Mouse (Mus musculus) forebrain, embryonic 16.5 days (tissue): ENCODE measurements at regions not wholly inside any gene's neighbourhood (a gene's known extent, or its start where the extent isn't known, plus 50 kb on each side); places are given as distances from the start of the nearest gene placed in this dataset.

Experiments used
- ATAC-seq: fragments of 200-750 bp; cut with Nextera tagmentation; 2 replicates; pipeline ENCODE4 v1.8.0; 2017; ENCODE audit warnings: mild to moderate bottlenecking, moderate library complexity
- H3K27ac ChIP-seq: fragments of 300-500 bp; sonication (generic); 2 replicates; pipeline ENCODE4 v1.5.1; 2014; ENCODE audit warnings: low read length, control low read depth
- H3K27me3 ChIP-seq: fragments of 300-500 bp; sonication (generic); replicated peaks from 2 replicates; pipeline ENCODE4 v1.6.1; 2014; ENCODE audit warnings: low read length; ENCODE audit not compliant: control insufficient read depth, insufficient read depth
- H3K36me3 ChIP-seq: fragments of 300-500 bp; sonication (generic); 2 replicates; pipeline ENCODE4 v1.6.1; 2014; ENCODE audit not compliant: control insufficient read depth, insufficient read depth
- H3K4me1 ChIP-seq: fragments of 300-500 bp; sonication (generic); replicated peaks from 2 replicates; pipeline ENCODE4 v1.6.1; 2014; ENCODE audit warnings: low read length; ENCODE audit not compliant: control insufficient read depth, insufficient read depth
- H3K4me2 ChIP-seq: fragments of 300-500 bp; sonication (generic); 2 replicates; pipeline ENCODE4 v1.6.1; 2014; ENCODE audit warnings: mild to moderate bottlenecking, low read length, control low read depth
- H3K4me3 ChIP-seq: fragments of 300-500 bp; sonication (generic); replicated peaks from 2 replicates; pipeline ENCODE4 v1.5.1; 2014; ENCODE audit warnings: mild to moderate bottlenecking, low read length, control low read depth
- H3K9ac ChIP-seq: fragments of 300-500 bp; sonication (generic); replicated peaks from 2 replicates; pipeline ENCODE4 v1.6.1; 2014; ENCODE audit warnings: low read depth, low read length, control low read depth
- H3K9me3 ChIP-seq: fragments of 300-500 bp; sonication (generic); 2 replicates; pipeline ENCODE4 v1.6.1; 2016; ENCODE audit warnings: low read length; ENCODE audit not compliant: control insufficient read depth
- WGBS: fragments of 180-500 bp; shearing (Covaris S2); extraction: QIAGEN DNeasy Blood & Tissue Kit; methylation state at CpG from one replicate; pipeline ENCODE4 v1.1.7; 2014; 5-methylcytosine and 5-hydroxymethylcytosine counted together

DNA sequence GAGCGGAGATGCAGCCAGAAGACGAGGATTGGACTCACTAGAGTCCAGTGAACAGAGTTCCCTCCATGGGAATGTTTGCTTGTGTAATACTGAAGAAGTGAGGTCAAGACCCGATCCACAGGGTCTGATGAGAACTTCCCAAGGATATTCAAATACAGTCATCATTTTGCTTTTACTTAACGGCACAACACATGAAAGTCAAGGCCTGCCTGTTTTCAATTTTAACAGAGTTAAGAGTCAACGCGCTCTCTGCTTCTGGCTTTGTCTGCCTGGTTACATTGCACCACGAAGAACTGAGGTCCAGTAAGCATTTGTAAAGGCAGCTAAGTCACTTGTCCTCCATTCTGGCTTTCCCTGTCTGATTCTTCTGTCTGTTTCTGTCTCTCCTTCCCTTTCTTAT, 72.5 kb upstream of the Tmem150c start:
- Histone ChIP-seq H3K4me3 (no peak overlapping the region), H3K9ac (no peak overlapping the region), H3K27ac (no peak overlapping the region), H3K4me2 (no peak overlapping the region), H3K27me3 (no peaks in the 10 kb centered on the region), H3K36me3 (no peaks in the 10 kb centered on the region), H3K4me1 (peaks cover 5% of the 10 kb centered on the region; the same call in 1 of the 2 replicates), H3K9me3 (no peaks in the 10 kb centered on the region)
- 80% methylated on average over 7 of the region's 7 CpGs for WGBS
- no peak for ATAC-seq

DNA sequence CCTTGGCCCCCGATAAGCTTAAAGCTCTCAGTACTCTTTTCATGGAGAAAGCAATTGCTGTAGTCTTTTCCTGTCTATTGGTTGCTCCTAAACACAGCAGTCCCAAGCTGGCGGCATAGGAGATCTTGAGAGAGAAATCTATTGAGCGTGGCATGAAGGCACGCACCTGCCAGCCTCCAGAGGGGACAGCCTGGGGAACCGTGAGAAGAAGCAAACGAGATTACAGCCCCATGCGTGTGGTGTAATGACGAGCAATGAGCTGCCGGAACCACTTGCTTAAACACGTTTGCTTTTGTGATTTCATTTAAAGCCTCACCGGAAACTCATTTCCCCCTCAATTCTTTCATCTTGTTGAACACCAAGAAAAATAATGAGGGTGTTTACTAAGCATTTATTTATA, 72.0 kb upstream of the Tmem150c start:
- no peaks in the 10 kb centered on the region for H3K27me3 ChIP-seq
- H3K9me3 ChIP-seq = no peaks in the 10 kb centered on the region
- 29% methylated on average over 11 of the region's 11 CpGs for WGBS
- peaks cover 5% of the 10 kb centered on the region; the same call in 1 of the 2 replicates for H3K4me1 ChIP-seq
- H3K4me2 ChIP-seq = no peak overlapping the region
- H3K9ac ChIP-seq = no peak overlapping the region
- H3K4me3 ChIP-seq = no peak overlapping the region
- H3K36me3 ChIP-seq = no peaks in the 10 kb centered on the region
- no peak for ATAC-seq
- no peak overlapping the region for H3K27ac ChIP-seq

DNA sequence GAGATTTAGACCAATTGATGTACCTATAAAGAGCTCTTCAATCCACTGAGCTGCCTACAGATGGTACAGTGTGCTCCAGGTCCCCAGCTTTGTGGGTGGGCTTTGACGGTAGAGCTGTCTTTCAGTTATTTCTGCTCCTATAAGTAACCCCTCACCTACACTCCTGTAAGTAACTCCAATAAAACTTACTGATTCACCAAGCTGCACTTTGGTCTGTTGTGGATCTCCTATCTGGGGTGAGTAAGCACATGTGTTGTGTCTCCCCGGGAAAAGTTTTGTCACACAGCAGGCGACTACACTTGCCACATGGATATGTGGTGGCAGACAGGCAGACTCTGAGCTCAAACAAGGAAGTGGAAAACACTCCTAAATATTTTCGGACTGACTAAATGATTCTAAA, 70.4 kb upstream of the Tmem150c start:
- WGBS = 92% methylated on average over 4 of the region's 4 CpGs
- H3K4me1 ChIP-seq = peaks cover 5% of the 10 kb centered on the region; the same call in 1 of the 2 replicates
- H3K27me3 ChIP-seq = no peaks in the 10 kb centered on the region
- no peaks in the 10 kb centered on the region for H3K9me3 ChIP-seq
- no peaks in the 10 kb centered on the region for H3K36me3 ChIP-seq
- H3K9ac ChIP-seq = no peak overlapping the region
- no peak for ATAC-seq
- no peak overlapping the region for H3K27ac ChIP-seq
- H3K4me2 ChIP-seq = no peak overlapping the region
- H3K4me3 ChIP-seq = no peak overlapping the region

DNA sequence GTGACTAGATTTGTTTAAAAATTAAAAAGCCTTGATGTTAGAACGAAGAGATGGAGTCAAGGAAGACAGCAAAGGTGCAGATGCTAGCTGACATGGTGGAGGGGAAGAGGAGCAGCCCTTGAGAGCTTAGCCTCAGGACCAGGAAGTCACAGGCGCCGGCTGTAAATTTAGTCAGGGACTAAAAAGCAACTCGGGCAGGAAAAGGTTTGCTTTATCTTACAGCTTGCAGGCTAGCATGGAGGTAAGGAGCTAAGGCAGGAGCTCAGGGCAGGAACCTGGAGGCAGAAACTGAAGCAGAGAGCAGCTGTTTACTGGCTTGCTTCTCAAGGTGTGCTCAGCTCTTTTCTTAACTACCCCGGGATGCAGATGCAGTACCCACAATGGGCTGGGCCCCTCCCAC, 68.3 kb upstream of the Tmem150c start:
- H3K27me3 ChIP-seq = no peaks in the 10 kb centered on the region
- no peaks in the 10 kb centered on the region for H3K36me3 ChIP-seq
- no peak overlapping the region for H3K4me3 ChIP-seq
- H3K9ac ChIP-seq = no peak overlapping the region
- H3K27ac ChIP-seq = no peak overlapping the region
- no peak for ATAC-seq
- no peaks in the 10 kb centered on the region for H3K9me3 ChIP-seq
- no peak overlapping the region for H3K4me2 ChIP-seq
- H3K4me1 ChIP-seq = peaks cover 5% of the 10 kb centered on the region; the same call in 1 of the 2 replicates
- 88% methylated on average over 5 of the region's 5 CpGs for WGBS

DNA sequence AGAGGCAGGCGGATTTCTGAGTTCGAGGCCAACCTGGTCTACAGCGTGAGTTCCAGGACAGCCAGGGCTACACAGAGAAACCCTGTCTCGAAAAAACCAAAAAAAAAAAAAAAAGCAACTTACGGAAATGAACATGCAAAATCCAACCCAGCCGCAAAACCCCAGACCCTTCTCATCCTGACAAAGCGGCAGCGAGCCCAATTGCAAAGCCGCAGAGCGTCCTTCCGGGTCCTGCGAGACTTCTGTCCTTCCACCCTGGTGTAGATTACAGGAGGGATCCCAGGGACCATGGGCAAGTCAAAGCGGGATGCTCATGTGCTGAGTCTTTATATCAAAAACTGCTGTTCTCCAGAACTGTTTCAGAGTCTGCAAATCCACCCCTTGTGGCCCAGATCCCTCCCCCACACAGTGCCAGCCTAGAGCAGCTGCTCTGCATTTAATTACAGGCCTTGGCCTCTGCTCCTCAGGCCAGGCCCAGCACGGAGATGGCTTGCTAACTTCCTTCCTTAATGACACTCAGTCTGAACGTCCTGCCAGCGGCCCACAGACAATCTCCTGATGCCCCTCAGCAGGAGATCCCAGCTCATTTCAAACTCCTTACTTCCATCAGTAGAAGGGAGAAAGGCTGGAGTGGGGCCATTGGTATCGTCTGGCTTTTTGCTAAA, 67.1 kb upstream of the Tmem150c start:
- Histone ChIP-seq H3K27ac (no peak overlapping the region), H3K27me3 (no peaks in the 10 kb centered on the region), H3K9me3 (no peaks in the 10 kb centered on the region), H3K36me3 (no peaks in the 10 kb centered on the region), H3K4me2 (no peak overlapping the region), H3K4me3 (no peak overlapping the region), H3K9ac (no peak overlapping the region), H3K4me1 (peaks cover 2% of the 10 kb centered on the region; the same call in 1 of the 2 replicates)
- 80% methylated on average over 17 of the region's 17 CpGs for WGBS
- 0 out of 2 replicates have a peak, but pooled peaks have one; percentile 45 for ATAC-seq

DNA sequence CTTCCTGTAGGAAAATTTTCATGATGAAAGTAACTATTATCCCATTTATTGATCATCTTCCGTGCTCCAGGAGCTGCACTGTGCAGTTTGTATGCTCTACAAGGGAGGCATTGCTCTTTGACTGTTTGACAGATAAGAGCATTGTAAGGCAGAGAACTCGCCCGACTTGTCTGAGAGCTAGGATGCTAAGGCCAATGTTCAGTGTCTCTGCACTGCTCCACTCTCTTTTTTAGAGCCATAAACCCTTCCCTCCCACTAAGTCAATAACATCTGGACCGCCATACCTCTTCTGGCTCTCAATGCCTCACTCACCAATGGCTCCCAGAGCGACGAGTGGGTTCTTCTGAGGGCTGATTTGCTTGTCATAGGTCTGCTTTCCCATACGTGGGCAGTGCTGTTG, 65.9 kb upstream of the Tmem150c start:
- no peak for ATAC-seq
- Histone ChIP-seq H3K9ac (no peak overlapping the region), H3K4me1 (peaks cover 6% of the 10 kb centered on the region), H3K36me3 (no peaks in the 10 kb centered on the region), H3K9me3 (no peaks in the 10 kb centered on the region), H3K4me2 (no peak overlapping the region), H3K4me3 (no peak overlapping the region), H3K27me3 (no peaks in the 10 kb centered on the region), H3K27ac (no peak overlapping the region)
- 78% methylated on average over 7 of the region's 7 CpGs for WGBS

DNA sequence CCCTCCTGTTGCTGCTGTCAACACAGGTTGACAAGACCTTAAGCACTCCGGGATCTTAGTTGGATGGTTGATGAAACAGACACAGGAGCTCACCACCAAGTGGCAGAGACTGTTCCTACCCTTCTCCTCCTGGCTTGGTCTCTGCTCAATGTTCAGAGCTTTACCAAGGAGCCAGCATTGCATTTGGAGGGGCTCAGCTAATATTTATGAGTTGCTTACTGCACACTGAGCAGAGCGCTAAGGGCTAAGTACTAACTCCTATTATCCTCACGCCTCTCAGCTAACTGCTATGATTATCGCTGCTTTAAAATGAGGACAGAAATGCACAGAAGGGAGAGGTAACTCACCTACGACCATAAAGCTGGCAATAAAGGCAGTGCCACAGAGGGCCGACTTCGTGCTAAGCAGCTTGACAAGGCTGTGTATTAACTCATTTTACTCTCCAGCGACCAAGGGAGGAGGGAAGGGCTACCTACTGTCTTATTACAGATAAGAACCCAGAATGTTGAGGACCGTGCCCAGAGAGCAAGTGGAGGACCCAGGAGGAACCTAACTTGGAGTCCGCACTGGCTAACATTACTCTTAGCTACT, 65.3 kb upstream of the Tmem150c start:
- H3K9ac ChIP-seq = no peak overlapping the region
- H3K27me3 ChIP-seq = no peaks in the 10 kb centered on the region
- H3K4me2 ChIP-seq = no peak overlapping the region
- no peak for ATAC-seq
- H3K9me3 ChIP-seq = no peaks in the 10 kb centered on the region
- no peaks in the 10 kb centered on the region for H3K36me3 ChIP-seq
- WGBS = 79% methylated on average over 10 of the region's 10 CpGs
- H3K4me3 ChIP-seq = no peak overlapping the region
- H3K27ac ChIP-seq = no peak overlapping the region
- peaks cover 6% of the 10 kb centered on the region for H3K4me1 ChIP-seq

DNA sequence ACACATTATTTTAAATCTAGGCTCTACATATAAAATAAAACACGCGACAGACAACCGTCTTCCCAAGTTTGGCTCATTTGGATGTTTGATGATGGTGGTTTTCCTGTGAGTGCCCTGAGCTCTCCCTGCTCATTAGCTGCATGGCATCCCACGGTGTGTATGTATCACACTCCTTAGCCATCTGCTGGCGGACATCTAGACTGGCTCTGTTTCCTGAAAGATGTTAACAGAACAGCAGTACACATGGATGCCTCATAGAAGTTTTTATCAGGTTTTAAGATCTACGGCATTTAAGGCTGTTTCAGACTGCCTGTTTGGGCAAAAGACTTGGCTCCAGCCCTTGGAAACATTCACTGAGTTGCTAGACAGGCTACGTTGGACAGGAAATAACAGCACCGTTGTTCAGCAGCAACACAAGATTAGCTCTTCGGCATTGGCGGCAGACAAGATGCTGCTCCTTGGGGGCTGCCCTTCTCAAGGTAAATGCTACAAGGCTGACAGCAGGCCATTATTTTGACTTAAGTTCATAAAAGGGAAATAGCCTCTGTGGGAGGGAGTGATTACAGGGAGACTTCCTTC, 61.5 kb upstream of the Tmem150c start:
- no peak overlapping the region for H3K9ac ChIP-seq
- peak overlapping the region; percentile 37 for H3K27ac ChIP-seq
- peak; percentile 73 for ATAC-seq
- H3K36me3 ChIP-seq = no peaks in the 10 kb centered on the region
- 56% methylated on average over 10 of the region's 10 CpGs for WGBS
- no peaks in the 10 kb centered on the region for H3K27me3 ChIP-seq
- no peaks in the 10 kb centered on the region for H3K9me3 ChIP-seq
- peaks cover 6% of the 10 kb centered on the region for H3K4me1 ChIP-seq
- H3K4me3 ChIP-seq = no peak overlapping the region
- no peak overlapping the region for H3K4me2 ChIP-seq

DNA sequence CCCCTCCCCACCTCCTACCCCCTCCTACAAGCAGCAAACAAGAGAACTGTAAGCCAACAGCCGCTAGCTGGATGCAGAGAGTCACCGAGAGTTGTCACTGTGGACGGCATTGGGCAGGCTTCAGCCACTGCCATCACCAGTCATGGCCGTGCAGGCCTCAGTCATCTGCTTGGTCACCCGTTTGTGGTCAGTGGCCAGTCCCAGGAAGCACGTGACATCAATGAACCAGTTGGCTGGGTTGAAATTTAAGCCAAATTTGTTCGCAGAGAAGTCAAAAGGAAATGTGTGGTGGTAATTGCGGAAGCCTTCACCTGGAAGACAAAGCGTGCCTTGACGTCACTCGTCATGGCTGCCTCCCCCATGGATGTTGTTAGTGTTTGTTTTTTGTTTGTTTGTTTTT, 60.7 kb upstream of the Tmem150c start:
- Histone ChIP-seq H3K27ac (no peak overlapping the region), H3K36me3 (no peaks in the 10 kb centered on the region), H3K4me1 (peaks cover 6% of the 10 kb centered on the region), H3K9ac (no peak overlapping the region), H3K4me3 (no peak overlapping the region), H3K27me3 (no peaks in the 10 kb centered on the region), H3K9me3 (no peaks in the 10 kb centered on the region), H3K4me2 (no peak overlapping the region)
- 87% methylated on average over 11 of the region's 11 CpGs for WGBS
- no peak for ATAC-seq
